Mouse (Mus musculus): ENCODE results near the gene Klf13.

DNA sequence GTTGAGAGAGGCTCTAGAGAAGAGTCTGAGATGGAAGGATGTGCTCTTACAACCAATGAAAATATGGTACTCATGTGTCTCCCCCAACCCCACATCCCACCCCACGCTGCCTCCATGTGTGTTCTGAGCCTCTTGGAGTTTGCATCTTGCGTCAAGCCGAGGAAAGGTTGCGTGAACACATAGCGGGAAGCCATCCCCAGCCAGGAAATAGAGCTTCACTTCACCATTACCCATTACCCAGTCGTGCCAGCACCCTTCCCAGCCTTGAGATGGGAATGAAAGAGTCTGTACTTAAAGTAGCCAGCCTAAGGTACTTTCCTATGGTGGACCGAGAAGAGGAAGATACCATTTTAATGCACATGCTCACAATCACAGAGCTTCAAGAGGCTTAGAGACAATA, 46.6 kb upstream of the Klf13 start:
- no peak for TF ChIP-seq E2F4 (IDR thresholded peaks at IDR 0.05; ENCODE audit: insufficient replicate concordance, low read depth, low read length)
- no peak for TF ChIP-seq ELF1 (IDR thresholded peaks at IDR 0.05; ENCODE audit: low read depth, low read length)
- no peak for TF ChIP-seq CTCF (conservative IDR thresholded peaks at IDR 0.05 in 1 of 2, IDR thresholded peaks at IDR 0.05 in 1 of 2; ENCODE audit: low read depth in 2 of 2, low read length in 2 of 2)
- no peak for TF ChIP-seq MAX (IDR thresholded peaks at IDR 0.05; ENCODE audit: low read length)
- TF ChIP-seq BHLHE40 (IDR thresholded peaks at IDR 0.05; ENCODE audit: low read depth, low read length): no peak
- TF ChIP-seq USF1 (IDR thresholded peaks at IDR 0.05; ENCODE audit: low read depth, low read length): no peak
- no peak for TF ChIP-seq ZMIZ1 (IDR thresholded peaks at IDR 0.05; ENCODE audit: low read depth, low read length)
- TF ChIP-seq NELFE (IDR thresholded peaks at IDR 0.05; ENCODE audit: low read depth, low read length): no peak
- no peak for TF ChIP-seq POLR2AphosphoS2 (IDR thresholded peaks at IDR 0.05; ENCODE audit: low read depth, low read length)
- TF ChIP-seq MAFK (IDR thresholded peaks at IDR 0.05; ENCODE audit: insufficient replicate concordance, low read length): no peak
- TF ChIP-seq RAD21 (IDR thresholded peaks at IDR 0.05; ENCODE audit: low read depth, low read length): no peak
- TF ChIP-seq ZC3H11A (IDR thresholded peaks at IDR 0.05; ENCODE audit: low read depth, low read length): no peak
- TF ChIP-seq POLR2A (IDR thresholded peaks at IDR 0.05; ENCODE audit: low read depth, low read length): no peak
- no peak for TF ChIP-seq EP300 (IDR thresholded peaks at IDR 0.05; ENCODE audit: low read length)

Measured in CH12.LX (cell line).